Mouse (Mus musculus): ENCODE data around the gene Gm12216. TPM values are rescaled to one million over a fixed set of nuclear protein-coding genes. Genes with fewer than 3 reads are reported as not detected.

The Gm12216 gene
- total RNA-seq, 1 experiment, result 0.27 TPM

- Histone ChIP-seq H3K9me3 (ENCODE audit: control insufficient read depth, insufficient read depth, low read depth, low read length) (no peaks in the 10 kb centered on the region), H3K36me3 (ENCODE audit: control insufficient read depth, insufficient read depth, low read length, poor library complexity, severe bottlenecking) (no peaks in the 10 kb centered on the region), H3K9ac (ENCODE audit: insufficient read depth, low read depth, low read length, poor library complexity, severe bottlenecking) (no peak overlapping the region), H3K27ac (ENCODE audit: insufficient read depth, low read depth, low read length, poor library complexity, severe bottlenecking) (no peak overlapping the region), H3K4me1 (ENCODE audit: control insufficient read depth in 2 of 2, insufficient read depth in 2 of 2, low read length in 2 of 2, poor library complexity in 1 of 2) (peaks cover 0 to 10% of the 10 kb centered on the region in 2 experiments; a peak in 1 of 4 replicates), H3K4me3 (ENCODE audit: insufficient read depth in 1 of 2, low read depth in 1 of 2, low read length in 2 of 2, poor library complexity in 1 of 2, severe bottlenecking in 1 of 2) (no peak overlapping the region)
- TF ChIP-seq HCFC1 (IDR thresholded peaks at IDR 0.05; ENCODE audit: borderline replicate concordance, insufficient read depth, low read length), result no peak
- no peak for TF ChIP-seq CHD2 (IDR thresholded peaks at IDR 0.05; ENCODE audit: low read depth, low read length)
- no peak for TF ChIP-seq MAFK (IDR thresholded peaks at IDR 0.05; ENCODE audit: insufficient read depth, low read depth, low read length)
- TF ChIP-seq ZNF384 (IDR thresholded peaks at IDR 0.05; ENCODE audit: low read depth, low read length), result no peak
- DNase-seq (ENCODE audit: low read depth, low spot score), result no peak
- in situ Hi-C loops (cut with MboI; ENCODE audit: low sequenced_read_pairs in 2 of 2, unreplicated experiment in 2 of 2), result no loop called here
Measured at GRCm38 (mm10) chr11:53839147-53839546, 19.9 kb downstream of the Gm12216 start.

- TF ChIP-seq ZNF384 (IDR thresholded peaks at IDR 0.05; ENCODE audit: low read depth, low read length) (no peak), HCFC1 (IDR thresholded peaks at IDR 0.05; ENCODE audit: borderline replicate concordance, insufficient read depth, low read length) (no peak), MAFK (IDR thresholded peaks at IDR 0.05; ENCODE audit: insufficient read depth, low read depth, low read length) (no peak), CHD2 (IDR thresholded peaks at IDR 0.05; ENCODE audit: low read depth, low read length) (no peak), ZC3H11A (IDR thresholded peaks at IDR 0.05; ENCODE audit: borderline replicate concordance, low read depth, low read length) (no peak)
- H3K4me3 ChIP-seq (ENCODE audit: insufficient read depth in 1 of 2, low read depth in 1 of 2, low read length in 2 of 2, poor library complexity in 1 of 2, severe bottlenecking in 1 of 2), result no peak overlapping the region
- in situ Hi-C loops (cut with MboI; ENCODE audit: low sequenced_read_pairs in 2 of 2, unreplicated experiment in 2 of 2), result no loop called here
- no peak overlapping the region for H3K9ac ChIP-seq (ENCODE audit: insufficient read depth, low read depth, low read length, poor library complexity, severe bottlenecking)
- peaks cover 0 to 10% of the 10 kb centered on the region in 2 experiments; a peak in 1 of 4 replicates for H3K4me1 ChIP-seq (ENCODE audit: control insufficient read depth in 2 of 2, insufficient read depth in 2 of 2, low read length in 2 of 2, poor library complexity in 1 of 2)
- no peaks in the 10 kb centered on the region for H3K36me3 ChIP-seq (ENCODE audit: control insufficient read depth, insufficient read depth, low read length, poor library complexity, severe bottlenecking)
- no peak overlapping the region for H3K27ac ChIP-seq (ENCODE audit: insufficient read depth, low read depth, low read length, poor library complexity, severe bottlenecking)
- no peaks in the 10 kb centered on the region for H3K9me3 ChIP-seq (ENCODE audit: control insufficient read depth, insufficient read depth, low read depth, low read length)
- DNase-seq (ENCODE audit: low read depth, low spot score), result no peak
Measured at GRCm38 (mm10) chr11:53837731-53838130, 21.3 kb downstream of the Gm12216 start.

DNA sequence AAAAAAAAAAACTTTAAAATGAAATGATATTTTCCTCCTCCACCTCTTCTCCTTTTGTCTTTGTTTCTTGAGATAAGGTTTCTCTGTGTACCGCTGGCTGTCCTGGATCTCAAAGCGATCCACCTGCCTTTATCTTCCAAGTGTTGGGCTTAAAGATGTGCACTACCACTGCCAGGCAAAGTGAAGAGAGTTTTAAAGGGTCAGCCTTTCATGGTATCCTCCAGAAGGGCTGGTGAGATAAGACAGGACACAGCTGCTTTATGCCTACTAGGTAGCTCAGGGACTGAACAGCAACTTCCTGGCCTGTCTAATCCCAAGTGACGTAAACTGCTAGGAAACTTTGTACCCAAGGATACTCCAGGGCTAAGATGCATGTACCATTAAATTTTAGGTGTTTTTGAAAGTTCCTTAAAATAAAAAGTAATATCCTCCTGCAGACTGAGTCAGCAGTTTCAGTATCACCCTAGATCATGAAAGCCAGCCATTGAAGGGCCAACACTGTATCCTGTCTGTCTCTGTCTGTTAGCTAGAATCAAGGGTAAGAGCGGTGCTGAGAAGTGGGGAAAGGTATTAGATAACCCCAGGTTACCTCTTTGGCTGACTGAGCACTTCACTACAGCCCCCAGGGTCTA lies 23.6 kb downstream of the Gm12216 start:
- no peak for DNase-seq (ENCODE audit: low read depth, low spot score)
- Histone ChIP-seq H3K9me3 (ENCODE audit: control insufficient read depth, insufficient read depth, low read depth, low read length) (no peaks in the 10 kb centered on the region), H3K9ac (ENCODE audit: insufficient read depth, low read depth, low read length, poor library complexity, severe bottlenecking) (no peak overlapping the region), H3K36me3 (ENCODE audit: control insufficient read depth, insufficient read depth, low read length, poor library complexity, severe bottlenecking) (no peaks in the 10 kb centered on the region), H3K4me1 (ENCODE audit: control insufficient read depth in 2 of 2, insufficient read depth in 2 of 2, low read length in 2 of 2, poor library complexity in 1 of 2) (peaks cover 0 to 3% of the 10 kb centered on the region in 2 experiments; a peak in 1 of 4 replicates), H3K27ac (ENCODE audit: insufficient read depth, low read depth, low read length, poor library complexity, severe bottlenecking) (no peak overlapping the region), H3K4me3 (ENCODE audit: insufficient read depth in 1 of 2, low read depth in 1 of 2, low read length in 2 of 2, poor library complexity in 1 of 2, severe bottlenecking in 1 of 2) (no peak overlapping the region)
- TF ChIP-seq CHD2 (IDR thresholded peaks at IDR 0.05; ENCODE audit: low read depth, low read length), result no peak
- no peak for TF ChIP-seq HCFC1 (IDR thresholded peaks at IDR 0.05; ENCODE audit: borderline replicate concordance, insufficient read depth, low read length)
- TF ChIP-seq ZNF384 (IDR thresholded peaks at IDR 0.05; ENCODE audit: low read depth, low read length), result no peak
- TF ChIP-seq ZC3H11A (IDR thresholded peaks at IDR 0.05; ENCODE audit: borderline replicate concordance, low read depth, low read length), result no peak
- no peak for TF ChIP-seq MAFK (IDR thresholded peaks at IDR 0.05; ENCODE audit: insufficient read depth, low read depth, low read length)
- in situ Hi-C loops (cut with MboI; ENCODE audit: low sequenced_read_pairs in 2 of 2, unreplicated experiment in 2 of 2), result no loop called here

DNA sequence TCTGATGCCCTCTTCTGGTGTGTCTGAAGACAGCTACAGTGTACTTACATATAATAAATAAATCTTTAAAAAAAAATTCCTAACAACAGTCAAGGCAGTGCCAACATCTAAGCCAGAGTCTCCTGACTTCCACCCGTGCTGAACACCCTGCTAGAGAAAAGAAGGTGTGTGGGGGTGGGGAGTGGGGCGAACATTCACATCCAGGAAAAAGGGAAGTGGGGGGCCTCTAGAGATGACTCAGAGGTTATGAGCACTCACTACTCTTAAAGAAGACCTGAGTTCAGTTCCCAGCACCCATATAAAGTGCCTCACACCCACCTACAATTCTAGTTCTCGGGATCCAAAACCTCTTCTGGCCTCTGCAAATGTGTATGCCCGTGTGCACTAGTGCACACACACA lies 33.6 kb downstream of the Gm12216 start:
- TF ChIP-seq HCFC1 (IDR thresholded peaks at IDR 0.05; ENCODE audit: borderline replicate concordance, insufficient read depth, low read length) (no peak), ZNF384 (IDR thresholded peaks at IDR 0.05; ENCODE audit: low read depth, low read length) (no peak), ZC3H11A (IDR thresholded peaks at IDR 0.05; ENCODE audit: borderline replicate concordance, low read depth, low read length) (no peak), MAFK (IDR thresholded peaks at IDR 0.05; ENCODE audit: insufficient read depth, low read depth, low read length) (no peak), CHD2 (IDR thresholded peaks at IDR 0.05; ENCODE audit: low read depth, low read length) (no peak)
- no peak for DNase-seq (ENCODE audit: low read depth, low spot score)
- no peak overlapping the region for H3K9ac ChIP-seq (ENCODE audit: insufficient read depth, low read depth, low read length, poor library complexity, severe bottlenecking)
- H3K9me3 ChIP-seq (ENCODE audit: control insufficient read depth, insufficient read depth, low read depth, low read length), result no peaks in the 10 kb centered on the region
- no peak overlapping the region for H3K4me3 ChIP-seq (ENCODE audit: insufficient read depth in 1 of 2, low read depth in 1 of 2, low read length in 2 of 2, poor library complexity in 1 of 2, severe bottlenecking in 1 of 2)
- in situ Hi-C loops (cut with MboI; ENCODE audit: low sequenced_read_pairs in 2 of 2, unreplicated experiment in 2 of 2), result no loop called here
- H3K36me3 ChIP-seq (ENCODE audit: control insufficient read depth, insufficient read depth, low read length, poor library complexity, severe bottlenecking), result no peaks in the 10 kb centered on the region
- no peak overlapping the region for H3K27ac ChIP-seq (ENCODE audit: insufficient read depth, low read depth, low read length, poor library complexity, severe bottlenecking)
- peaks cover 0 to 2% of the 10 kb centered on the region in 2 experiments; a peak in 1 of 4 replicates for H3K4me1 ChIP-seq (ENCODE audit: control insufficient read depth in 2 of 2, insufficient read depth in 2 of 2, low read length in 2 of 2, poor library complexity in 1 of 2)

All from ES-E14 (cell line).